Mouse (Mus musculus) adipocyte (in vitro differentiated cells): ENCODE measurements around the gene Pard6b.
A peak's percentile ranks its signal among the peaks of the same experiment; 100 is the strongest.
"Not testable (repeated sequence)": the region's sequence is repeated elsewhere in the genome, so short reads cannot be mapped to it uniquely, and the experiment has no call there.

Source experiments
- DNase-seq: peaks from one replicate; pipeline ENCODE4 v3.0.0-alpha.2; 2016; ENCODE audit warnings: low spot score

Pard6b gene

DNA sequence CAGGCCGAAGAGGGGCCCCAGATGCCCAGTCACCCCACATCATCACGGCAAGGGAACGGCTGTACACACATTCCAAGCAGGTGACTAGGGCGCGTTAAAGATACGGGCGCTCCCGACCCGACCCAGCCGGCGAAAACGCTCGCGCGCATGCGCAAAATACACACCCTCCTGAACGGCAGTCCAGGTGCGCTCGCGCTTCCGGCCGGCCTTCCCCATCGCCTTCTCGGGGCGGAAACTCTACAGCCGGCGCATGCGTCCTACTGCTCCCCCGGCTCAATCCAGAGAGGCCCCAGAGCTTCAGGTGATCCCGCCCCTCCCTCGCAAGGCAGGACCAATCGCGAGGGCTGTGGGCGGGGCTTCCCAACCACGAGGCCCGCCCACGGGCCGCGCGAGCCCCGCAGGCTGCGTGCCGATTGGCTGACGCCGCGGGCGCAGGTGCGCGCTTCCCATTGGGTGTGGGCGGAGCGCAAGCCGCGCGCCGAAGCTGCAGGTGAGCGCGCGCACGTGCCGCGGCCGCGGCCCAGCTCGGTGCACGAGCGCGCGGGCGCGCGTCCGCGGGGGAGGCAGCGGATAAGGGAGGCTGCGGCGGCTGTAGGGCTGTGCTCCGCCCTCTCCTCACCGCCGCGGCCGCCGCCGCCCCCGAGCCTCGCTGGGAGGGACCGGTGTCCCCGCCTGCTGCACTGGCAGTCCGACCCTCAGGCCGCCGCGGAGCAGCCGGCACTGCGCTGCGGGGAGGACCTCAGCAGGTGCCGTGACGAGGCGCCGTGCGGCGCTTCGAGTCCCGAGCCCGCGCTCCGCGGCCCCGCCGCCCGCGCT lies at the start of gene Pard6b:
Gene Pard6b, plus strand, starts transcription at position 574 of the 816 bp plus-strand sequence.
- DNase-seq, result peak; percentile 95

DNA sequence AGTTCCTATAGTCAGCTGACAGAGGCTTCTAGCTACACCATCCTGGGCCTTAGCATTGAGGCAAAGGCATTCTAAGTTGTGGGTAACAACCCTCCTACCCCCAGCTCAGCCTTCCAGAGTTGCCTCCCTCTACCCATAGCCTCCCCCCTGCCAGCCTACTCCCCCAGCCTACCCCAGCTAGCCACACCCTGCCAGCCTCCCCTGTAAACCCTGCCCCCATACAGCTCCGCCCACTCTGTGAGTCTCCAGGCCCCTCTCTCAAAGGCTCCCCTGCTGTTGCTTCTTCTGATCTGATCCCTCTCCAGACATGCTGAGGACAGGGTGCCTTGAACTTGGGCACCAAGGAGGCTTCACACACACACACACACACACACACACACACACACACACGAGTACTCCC lies 49.0 kb upstream of the Pard6b start:
- DNase-seq, result no peak

DNA sequence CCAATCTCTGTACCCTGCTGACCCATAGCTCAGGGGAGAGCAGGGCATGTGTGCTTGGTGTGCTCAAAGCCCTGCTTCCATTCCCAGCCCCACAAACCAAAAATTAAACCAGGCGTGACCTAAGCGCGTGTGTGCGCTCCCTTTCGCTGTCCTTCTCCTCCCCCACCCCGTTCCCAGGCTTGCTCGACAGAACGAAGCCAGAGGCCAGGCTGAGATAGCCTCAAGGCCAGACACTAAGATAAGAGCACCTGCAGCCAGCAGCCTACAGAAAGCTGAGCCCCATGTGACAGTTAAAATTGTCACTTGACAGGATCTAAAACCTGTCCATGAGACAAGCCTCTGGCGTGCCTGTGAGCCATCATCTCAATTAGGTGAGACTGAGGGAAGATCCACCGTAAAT lies 46.9 kb upstream of the Pard6b start:
- DNase-seq, result no peak

DNA sequence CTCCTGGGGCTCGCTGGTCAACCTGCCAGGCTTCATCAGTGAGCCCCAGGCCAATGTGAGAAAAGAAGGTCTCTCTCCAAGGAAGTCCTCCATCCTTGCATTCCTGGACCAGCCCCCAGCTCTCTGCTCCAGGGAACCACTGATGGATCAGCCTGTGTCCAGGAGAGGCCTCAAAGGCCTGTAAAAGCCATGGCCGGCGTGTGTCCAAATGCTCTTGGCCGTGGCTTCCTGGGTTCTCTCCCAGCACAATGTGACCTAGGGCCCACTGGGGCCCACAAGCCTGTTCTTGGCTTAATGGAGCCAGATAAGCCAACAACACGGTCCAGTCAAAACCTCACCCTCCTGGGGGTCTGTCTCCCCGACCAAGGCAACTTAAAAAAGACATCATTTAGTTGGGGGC lies 44.9 kb upstream of the Pard6b start:
- DNase-seq, result no peak

DNA sequence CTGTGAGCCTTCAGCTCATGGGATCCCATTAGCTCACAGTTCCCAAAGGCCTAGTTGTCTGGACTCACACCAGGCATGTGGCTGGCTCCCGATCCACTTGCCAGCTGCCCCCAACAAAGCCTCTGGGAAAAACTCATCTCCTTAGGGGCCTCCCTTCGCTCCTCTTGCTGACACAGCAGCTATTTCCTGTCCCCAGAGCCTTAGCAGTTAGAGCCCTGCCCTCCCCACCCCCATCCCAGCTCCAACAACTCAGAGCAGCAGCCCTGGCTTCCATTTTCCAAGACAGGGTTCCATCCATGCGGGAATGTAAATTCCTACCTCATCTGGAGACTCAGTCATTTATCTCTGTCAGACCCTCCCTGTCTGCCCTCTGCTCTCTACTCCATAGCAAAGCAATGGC lies 43.7 kb upstream of the Pard6b start:
- DNase-seq, result no peak

DNA sequence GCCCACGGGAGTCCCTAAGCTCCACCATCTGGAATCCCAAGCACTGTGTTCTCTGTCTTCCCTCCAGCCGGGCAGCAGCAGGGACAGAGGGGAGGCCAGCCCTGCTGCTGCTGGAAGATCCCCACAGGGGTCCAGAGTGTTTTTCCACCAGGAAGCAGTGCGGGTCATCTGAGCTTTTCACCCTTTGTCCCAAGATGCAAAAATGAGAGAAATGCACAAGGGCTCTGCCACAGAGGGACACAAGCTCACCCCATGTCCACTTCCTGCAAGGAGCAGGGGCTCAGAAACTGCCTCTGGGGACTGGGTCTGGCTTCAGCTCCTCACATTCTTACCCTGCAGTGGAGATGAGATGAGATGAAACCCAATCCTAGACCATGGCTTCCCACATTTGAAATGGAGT lies 40.1 kb upstream of the Pard6b start:
- DNase-seq, result no peak

DNA sequence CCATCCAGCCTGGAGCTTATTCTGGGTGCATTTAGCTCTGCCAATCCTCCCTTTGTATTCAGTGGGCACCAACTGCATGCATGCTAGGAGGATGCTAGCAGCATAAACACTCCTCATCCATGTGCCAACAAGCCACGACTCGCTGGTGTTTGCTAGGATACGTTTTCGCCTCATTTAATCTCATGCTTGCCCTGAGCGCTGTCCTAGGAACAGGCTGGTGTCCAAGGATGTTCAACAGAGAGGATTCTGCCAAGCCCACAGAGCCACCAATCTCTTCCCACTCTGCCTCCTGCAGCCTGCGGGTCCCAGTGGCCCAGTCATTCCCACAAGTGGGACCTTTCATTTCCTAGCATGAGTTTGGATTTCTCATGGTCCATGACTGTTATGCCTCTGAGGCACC lies 38.8 kb upstream of the Pard6b start:
- no peak for DNase-seq

DNA sequence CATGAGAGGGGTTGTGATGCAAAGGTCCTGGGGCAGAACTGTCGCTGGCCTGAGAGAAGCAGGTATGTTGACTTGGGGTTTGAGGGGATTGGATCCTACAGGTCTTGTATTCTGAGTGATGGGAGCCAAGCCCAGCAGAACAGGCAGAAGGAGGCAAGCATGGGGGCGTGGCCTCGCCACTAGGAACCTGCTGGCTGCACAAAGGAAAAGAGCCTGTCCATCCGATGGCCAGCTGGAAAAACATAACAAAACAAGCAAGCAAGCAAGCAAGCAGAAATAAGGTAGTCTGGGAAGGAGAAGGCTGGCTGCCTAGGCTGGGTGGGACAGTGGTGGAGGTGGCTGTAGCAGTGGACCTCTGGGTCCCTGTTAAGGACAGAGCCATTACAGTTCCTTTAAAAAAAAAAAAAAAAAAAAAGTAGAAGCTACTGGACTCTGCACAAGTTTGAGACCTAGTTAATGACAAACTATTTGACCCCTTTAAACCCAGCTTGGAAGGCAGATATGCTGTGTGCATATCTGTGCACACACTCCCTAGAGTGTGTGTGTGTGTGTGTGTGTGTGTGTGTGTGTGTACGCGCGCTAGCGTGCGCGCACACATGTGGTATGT lies 36.0 kb upstream of the Pard6b start:
- DNase-seq, result no peak

DNA sequence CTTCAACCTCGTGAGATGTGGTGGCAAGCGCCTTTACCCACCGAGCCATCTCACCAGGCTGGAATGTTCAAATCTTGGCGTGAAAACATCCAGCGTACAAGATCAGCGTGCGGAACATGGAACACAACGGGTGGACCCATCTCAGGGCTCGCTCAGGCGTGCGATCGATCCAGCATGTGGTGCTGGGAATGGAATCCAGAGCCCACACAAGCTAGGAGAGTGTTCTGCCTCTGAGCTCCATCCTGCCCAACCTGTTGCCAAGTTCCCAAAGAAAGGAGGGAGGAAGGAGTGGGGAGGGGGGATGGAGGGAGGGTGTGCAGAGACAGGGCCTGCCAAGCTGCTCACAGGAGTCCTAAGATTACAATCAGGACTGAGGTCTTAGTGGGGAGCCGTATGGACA lies 35.4 kb upstream of the Pard6b start:
- no peak for DNase-seq

DNA sequence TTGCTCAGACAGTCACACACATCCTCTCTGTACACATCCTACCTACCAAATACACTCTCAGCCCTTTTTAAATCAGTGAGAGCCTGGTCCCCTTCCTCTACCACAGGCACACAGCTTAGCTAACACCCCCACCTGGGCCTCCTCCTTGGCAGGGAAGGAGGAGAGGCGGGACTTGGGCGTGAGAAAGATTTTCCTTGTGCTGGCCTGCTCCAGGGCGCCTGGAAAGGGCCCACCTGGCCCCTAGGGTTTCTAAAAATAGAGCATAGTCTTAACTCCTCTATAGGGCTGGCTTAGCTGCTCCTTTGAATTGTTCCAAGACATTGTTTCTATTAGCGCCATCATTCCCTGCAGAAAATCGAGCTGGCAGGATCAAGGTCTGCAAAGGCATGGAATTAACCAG lies 35.0 kb upstream of the Pard6b start:
- no peak for DNase-seq

DNA sequence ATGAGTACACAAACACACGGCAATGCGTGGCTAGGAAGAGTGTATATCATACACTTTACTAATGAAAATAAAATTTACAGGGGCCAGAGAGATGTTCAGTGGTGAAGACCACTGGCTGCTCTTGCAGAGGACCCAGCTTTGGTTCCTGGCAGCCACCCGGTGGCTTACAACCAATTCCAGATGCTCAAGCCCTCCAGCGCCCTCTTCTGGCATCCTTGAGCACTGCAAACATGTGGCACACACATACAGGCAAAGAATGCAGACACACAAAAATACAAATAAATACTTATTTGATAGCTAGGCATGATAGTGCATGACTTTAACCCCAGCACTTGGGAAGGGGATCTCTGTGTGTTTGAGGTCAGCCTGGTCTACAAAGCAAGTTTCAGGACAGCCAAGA lies 34.3 kb upstream of the Pard6b start:
- DNase-seq, result no peak

DNA sequence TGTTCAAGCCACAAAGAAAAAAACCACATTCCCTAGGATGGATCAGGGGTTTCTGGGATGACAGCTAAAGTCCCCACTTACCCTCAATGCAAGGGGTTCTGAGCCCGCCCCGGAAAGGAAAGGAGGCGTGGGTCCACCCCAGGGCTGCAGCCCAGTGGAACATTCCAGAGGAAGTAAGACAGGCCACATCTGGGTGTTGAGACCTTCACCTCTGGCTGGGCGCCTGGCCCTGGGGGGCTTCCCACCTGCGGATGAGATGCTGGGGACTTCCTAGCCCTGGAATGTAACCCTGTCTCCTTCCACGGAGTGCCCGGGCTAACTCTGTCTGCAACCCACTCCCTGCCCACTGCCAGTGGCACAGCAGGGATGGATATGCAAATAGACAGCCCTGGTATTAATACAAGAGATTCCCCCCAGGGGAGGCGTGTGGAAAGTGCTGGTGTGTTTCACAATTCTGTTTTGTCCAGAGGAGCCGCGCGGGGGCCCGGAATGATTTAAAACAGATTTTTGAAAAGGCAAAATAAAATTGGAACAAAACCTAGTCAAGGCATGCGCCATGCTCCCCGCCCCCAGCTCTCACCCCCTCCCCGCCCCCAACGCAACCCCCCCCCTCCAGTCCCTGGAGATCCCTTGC lies 31.7 kb upstream of the Pard6b start:
- DNase-seq, result peak; percentile 28

DNA sequence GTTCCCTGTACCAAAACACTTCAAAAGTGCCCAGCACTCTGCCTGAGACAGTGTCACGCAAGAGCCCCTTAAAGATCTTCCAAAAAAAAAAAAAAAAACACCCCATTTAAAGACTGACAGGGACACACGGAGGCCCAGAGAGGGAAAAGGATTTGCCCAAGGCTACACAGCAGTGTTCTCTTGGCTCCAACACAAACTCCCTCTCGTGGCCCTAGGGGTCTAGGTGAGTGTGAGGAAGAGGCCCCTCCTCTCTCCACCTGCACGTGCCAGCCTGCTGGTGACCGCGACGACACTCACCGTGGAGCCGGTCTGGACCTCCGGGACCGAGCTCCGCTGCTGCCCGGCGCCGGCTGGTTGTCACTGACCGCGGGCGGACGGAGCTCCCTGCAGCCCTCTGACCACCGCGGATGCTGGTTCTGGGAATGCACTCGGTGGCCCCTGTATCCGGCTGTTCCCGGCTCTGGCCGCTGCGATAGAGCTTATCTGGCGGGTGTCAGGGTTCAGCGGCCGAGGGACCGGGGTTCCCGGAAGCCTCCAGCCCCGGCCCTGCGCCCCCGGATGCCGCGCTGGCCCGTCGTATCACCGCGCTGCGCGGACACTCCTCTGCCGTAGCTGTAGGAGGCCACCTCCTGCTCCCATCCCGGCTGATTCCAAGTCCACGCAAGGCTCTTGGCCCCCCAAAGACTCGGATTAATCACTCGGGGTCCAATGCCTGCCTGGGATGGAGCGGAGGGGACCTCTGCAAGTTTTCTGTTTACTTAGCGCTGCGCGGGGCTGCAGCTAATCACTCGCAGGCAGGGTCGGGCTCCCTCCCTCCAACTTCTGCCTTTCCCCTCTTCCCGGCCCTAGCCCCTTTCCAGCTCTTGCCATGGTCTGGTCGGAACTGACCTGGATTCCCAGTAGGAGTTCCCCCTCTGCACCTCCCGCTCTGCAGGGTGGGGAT lies 30.5 kb upstream of the Pard6b start:
- no peak for DNase-seq

DNA sequence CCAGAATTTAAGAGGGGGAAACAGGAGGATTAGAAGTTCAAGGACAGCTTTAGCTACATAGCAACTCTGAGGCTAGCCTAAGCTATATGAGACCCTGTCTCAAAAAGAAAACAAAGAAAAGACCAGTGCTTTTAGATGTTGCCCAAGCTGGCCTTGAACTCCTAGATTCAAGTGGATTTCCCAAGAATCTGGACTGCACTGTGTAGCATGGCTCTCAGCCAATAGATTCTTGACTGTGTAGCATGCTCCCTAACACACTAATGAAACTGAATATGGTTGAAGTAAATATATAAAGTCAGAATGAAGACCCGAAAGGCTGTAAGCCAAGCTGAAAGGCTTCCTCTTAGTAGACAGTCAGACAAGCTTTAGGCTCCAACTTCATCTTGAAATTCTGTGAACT lies 28.6 kb upstream of the Pard6b start:
- peak; percentile 71 for DNase-seq

DNA sequence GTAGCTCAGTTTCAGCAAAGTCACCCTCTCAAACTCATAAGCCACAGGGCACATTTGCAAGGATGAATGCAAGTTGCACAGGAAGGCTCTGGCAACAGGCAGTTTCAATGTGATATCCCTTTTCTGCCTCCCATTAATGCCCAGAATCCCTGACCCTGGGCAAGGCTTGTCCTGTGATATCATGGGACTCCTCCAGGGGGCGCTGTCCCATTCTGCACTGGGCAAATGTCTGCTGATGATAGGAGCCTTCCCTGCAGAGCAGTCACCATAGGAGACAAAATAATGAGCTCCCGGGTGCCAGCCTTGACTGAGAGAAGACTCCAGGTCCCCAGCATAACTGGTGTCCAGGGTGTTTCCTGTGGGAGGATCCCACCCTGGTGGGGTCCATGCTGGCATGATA lies 28.1 kb upstream of the Pard6b start:
- DNase-seq, result peak; percentile 65

DNA sequence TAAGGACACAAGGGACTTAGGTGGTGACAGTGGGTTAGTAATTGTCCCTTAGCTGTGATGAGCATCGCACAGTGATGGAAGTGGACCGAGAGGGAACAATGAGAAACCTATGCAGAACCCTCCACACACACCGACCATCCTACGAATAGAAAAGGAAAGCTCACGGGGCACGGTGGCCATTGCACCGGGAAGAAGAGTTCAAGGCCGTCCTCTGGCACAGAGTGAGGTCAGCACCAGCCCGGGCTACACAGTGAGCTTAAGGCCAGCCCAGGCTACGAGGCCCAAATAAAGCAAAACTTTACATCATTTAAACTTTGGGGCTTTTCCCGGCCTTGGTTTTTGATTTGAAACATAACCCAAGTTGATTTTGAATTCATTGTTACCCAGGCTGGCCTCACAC lies 26.7 kb upstream of the Pard6b start:
- DNase-seq, result no peak

DNA sequence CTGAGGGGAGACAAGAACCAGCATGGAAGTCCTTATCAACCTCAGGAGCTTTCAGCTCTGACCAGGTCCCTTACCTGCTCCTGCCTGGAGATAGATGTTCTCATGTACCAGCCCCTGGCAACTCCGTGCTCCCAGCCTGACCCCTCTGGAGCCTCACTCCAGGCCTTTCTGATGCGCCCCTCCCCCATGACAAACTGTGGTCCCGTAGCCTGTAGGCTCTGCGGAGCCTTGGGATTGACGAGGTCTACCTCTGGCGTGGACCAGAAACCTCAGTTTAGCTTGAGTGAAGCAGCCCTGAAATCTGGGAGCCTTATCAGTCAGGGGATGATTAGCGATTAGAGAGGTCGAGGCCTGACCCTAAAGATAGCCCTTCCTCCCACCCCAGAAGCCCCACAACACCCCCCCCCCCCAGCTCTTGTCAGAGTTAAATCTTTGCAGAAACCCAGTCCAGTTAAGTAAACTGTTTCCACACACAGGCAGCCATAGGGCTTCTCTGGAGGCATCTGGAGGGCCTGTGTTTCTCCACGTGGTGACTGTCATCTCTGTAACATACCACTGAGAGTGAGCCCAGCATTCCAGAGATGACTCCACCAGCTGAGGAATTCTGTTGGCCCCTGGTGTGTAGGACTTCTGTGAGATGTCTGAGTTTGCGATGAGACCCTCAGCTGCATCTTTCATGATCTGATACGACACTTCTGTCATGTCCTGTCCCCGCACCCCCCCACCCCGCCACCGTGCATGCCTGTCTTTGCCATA lies 24.7 kb upstream of the Pard6b start:
- no peak for DNase-seq

DNA sequence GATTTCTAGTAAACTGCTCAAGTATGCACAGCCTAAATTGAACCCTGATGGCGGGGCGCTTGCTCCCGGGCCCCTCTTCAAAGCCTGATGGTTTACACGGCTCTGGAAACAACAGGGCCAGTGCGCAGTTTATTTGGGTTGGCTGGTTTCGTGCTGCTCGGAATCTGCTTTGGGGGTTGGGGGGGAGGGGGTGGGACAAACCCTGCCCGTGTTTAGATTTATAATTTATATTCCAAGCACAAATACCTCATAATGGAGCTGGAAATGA lies 24.2 kb upstream of the Pard6b start:
- no peak for DNase-seq

DNA sequence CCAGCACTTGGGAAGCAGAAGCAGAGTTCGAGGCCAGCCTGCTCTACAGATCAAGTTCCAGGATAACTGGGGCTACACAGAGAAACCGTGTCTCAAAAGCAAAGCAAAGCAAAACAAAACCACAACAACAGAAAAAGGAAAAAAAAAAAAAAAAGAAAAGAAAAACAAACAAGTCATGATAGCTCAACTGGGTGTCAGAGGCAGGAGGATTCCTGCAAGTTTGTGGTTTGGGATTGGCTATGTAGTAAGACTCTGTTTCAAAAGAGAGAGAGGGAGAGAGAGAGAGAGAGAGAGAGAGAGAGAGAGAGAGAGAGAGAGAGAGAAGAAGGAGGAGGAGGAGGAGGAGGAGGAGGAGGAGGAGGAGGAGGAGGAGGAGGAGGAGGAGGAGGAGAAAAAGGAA lies 22.9 kb upstream of the Pard6b start:
- not testable (repeated sequence) for DNase-seq

DNA sequence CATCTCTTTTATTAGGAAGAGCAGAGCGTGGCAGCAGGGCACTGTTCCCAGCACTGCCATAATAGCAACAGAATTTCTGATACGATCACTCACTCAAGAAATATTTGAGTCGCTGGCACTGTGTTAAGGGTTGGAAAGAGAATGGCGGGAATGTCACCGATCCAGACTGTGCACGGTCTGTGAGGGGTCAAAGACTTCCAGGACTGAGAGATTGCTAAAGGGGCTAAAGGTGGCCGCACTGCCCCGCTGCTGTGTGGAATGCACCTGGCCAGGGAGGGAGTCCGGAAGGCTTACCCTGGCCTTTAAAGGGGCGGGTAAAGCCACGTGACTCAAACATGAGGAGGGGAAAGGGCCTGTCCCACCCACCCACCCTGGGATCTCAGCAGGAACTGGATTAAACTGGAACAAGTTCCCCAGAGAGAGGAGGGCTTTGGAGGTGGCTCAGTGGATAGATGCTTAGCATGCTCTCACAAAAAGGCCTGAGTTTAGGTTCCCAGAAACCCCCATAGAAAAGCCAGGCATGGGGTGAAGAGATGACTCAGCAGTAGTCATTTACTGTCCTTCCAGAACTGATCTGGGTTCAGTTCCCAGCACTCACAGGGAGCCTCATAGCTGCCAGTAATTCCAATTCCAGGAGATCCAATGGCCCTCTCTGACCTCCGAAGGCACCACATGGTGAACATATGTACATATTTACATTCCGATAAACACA lies 22.2 kb upstream of the Pard6b start:
- DNase-seq, result peak; percentile 52

DNA sequence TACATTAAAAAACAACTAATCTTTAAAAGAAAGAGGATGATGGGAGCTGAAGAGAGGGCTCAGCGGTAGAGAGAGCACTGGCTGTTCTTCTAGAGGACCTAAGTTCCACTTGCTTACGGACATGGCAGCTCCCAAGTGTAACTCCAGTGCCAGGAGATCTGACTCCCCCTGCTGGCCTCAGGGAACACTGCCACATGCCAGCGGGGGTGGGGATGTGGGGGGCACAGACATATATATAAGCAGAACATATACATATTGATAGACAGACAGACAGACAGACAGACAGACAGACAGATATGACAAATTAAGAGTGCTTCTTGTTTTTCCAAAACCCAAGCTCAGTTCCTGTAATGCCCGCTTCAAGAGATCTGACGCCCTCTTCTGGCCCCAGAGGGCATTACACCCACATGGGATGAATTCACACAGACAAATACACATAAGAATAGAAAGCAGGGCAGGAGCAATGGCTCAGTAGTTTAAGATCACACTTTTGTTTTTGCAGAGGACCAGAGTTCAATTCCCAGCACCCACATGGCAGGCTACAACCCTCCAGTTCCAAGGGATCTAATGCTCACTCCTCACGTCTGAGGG lies 21.5 kb upstream of the Pard6b start:
- peak; percentile 21 for DNase-seq
